Mouse (Mus musculus): ENCODE measurements around the gene Cd53. TPM values are rescaled to one million over a fixed set of nuclear protein-coding genes. Genes with fewer than 3 reads are reported as not detected.

Gene Cd53
- 2.7 and 3.2 TPM in 2 replicates for polyA plus RNA-seq (2012; rRNA removed)

DNA sequence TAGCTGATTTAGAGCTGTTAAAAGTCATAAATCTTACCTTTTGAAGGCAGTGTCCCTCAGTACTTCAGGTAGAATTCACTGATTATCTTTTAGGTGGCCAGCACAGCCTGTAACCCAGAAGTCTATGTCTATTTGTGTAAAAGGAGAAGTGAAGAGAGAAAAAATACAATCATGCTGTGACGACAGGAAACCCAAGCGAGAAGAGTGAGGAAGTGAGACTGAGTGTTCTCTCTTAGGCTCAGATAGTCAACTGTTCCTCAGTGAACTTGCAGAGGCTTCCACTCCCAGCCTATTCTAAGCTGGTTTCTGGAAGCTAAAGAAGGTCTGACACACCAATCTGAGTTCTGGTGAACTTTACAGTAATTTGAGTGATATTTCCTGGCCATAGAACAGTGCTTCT is at the start of gene Cd53:
Gene Cd53 (minus strand): TSS at position 220 of the 400 bp plus-strand sequence.
- TF ChIP-seq POLR2A (IDR thresholded peaks at IDR 0.05; ENCODE audit: low read depth, low read length) (no peak), CTCF (IDR thresholded peaks at IDR 0.05; ENCODE audit: extremely low read depth, insufficient read length, insufficient replicate concordance, low read depth, low read length) (no peak)
- H3K36me3 ChIP-seq (ENCODE audit: control insufficient read depth, insufficient read depth, low read length): no peaks in the 10 kb centered on the region
- no peak within 1 kb of the TSS for H3K4me3 ChIP-seq (ENCODE audit: low read depth, low read length)
- 0 out of 2 replicates have a peak within 1 kb of the TSS, but pooled peaks have one; percentile 1 for H3K27ac ChIP-seq (ENCODE audit: insufficient read depth, low read depth, low read length)
- no peaks in the 10 kb centered on the region for H3K27me3 ChIP-seq (ENCODE audit: control insufficient read depth, insufficient read depth, low read length)
- no peaks in the 10 kb centered on the region for H3K4me1 ChIP-seq (ENCODE audit: control insufficient read depth, insufficient read depth, insufficient read length, low read length)
- WGBS: 73% methylated on average over 2 of the region's 2 CpGs

GRCm38 (mm10) chr3:106832107-106832506 is 42.2 kb upstream of the Cd53 start:
- no peak for TF ChIP-seq CTCF (IDR thresholded peaks at IDR 0.05; ENCODE audit: extremely low read depth, insufficient read length, insufficient replicate concordance, low read depth, low read length)
- no peak for TF ChIP-seq POLR2A (IDR thresholded peaks at IDR 0.05; ENCODE audit: low read depth, low read length)
- WGBS: 54% methylated on average over 1 of the region's 1 CpGs
- Histone ChIP-seq H3K36me3 (ENCODE audit: control insufficient read depth, insufficient read depth, low read length) (no peaks in the 10 kb centered on the region), H3K4me3 (ENCODE audit: low read depth, low read length) (no peak overlapping the region), H3K27me3 (ENCODE audit: control insufficient read depth, insufficient read depth, low read length) (no peaks in the 10 kb centered on the region), H3K4me1 (ENCODE audit: control insufficient read depth, insufficient read depth, insufficient read length, low read length) (no peaks in the 10 kb centered on the region), H3K27ac (ENCODE audit: insufficient read depth, low read depth, low read length) (no peak overlapping the region)

- TF ChIP-seq POLR2A (IDR thresholded peaks at IDR 0.05; ENCODE audit: low read depth, low read length): no peak
- no peak for TF ChIP-seq CTCF (IDR thresholded peaks at IDR 0.05; ENCODE audit: extremely low read depth, insufficient read length, insufficient replicate concordance, low read depth, low read length)
- Histone ChIP-seq H3K27ac (ENCODE audit: insufficient read depth, low read depth, low read length) (no peak within 1 kb of the TSS), H3K27me3 (ENCODE audit: control insufficient read depth, insufficient read depth, low read length) (no peaks in the 10 kb centered on the region), H3K4me1 (ENCODE audit: control insufficient read depth, insufficient read depth, insufficient read length, low read length) (no peaks in the 10 kb centered on the region), H3K4me3 (ENCODE audit: low read depth, low read length) (no peak within 1 kb of the TSS), H3K36me3 (ENCODE audit: control insufficient read depth, insufficient read depth, low read length) (no peaks in the 10 kb centered on the region)
- WGBS: 91% methylated on average over 1 of the region's 1 CpGs
These were observed 36.2 kb upstream of the Cd53 start, which contains the start of gene Olfr266 for GRCm38 (mm10) chr3:106826187-106826586. TSS of gene Olfr266 (minus strand) at chr3:106826287.

DNA sequence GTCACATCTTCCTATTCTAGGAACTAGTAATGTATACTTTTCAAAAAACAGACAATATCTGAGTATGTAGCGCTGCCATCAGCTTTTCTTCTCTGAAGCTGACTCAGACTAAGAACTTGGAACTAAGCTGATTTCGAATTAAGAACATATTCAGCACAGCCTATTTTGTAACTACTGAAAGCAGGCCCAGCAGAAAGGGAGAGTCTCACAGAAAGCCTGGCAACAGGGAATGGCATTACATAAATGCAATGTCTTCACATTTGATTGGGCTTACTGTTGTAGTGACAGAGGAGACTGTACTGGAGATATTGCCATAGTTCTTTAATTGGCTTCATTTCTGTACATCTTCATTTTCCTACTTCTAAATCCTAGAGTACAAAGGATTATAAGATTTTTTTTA is 27.7 kb upstream of the Cd53 start:
- TF ChIP-seq POLR2A (IDR thresholded peaks at IDR 0.05; ENCODE audit: low read depth, low read length) (no peak), CTCF (IDR thresholded peaks at IDR 0.05; ENCODE audit: extremely low read depth, insufficient read length, insufficient replicate concordance, low read depth, low read length) (no peak)
- no peaks in the 10 kb centered on the region for H3K27me3 ChIP-seq (ENCODE audit: control insufficient read depth, insufficient read depth, low read length)
- H3K27ac ChIP-seq (ENCODE audit: insufficient read depth, low read depth, low read length): no peak overlapping the region
- H3K4me1 ChIP-seq (ENCODE audit: control insufficient read depth, insufficient read depth, insufficient read length, low read length): no peaks in the 10 kb centered on the region
- no peaks in the 10 kb centered on the region for H3K36me3 ChIP-seq (ENCODE audit: control insufficient read depth, insufficient read depth, low read length)
- 79% methylated on average over 2 of the region's 2 CpGs for WGBS
- no peak overlapping the region for H3K4me3 ChIP-seq (ENCODE audit: low read depth, low read length)

- 48% methylated on average over 2 of the region's 2 CpGs for WGBS
- TF ChIP-seq CTCF (IDR thresholded peaks at IDR 0.05; ENCODE audit: extremely low read depth, insufficient read length, insufficient replicate concordance, low read depth, low read length) (no peak), POLR2A (IDR thresholded peaks at IDR 0.05; ENCODE audit: low read depth, low read length) (no peak)
- Histone ChIP-seq H3K4me3 (ENCODE audit: low read depth, low read length) (no peak overlapping the region), H3K27me3 (ENCODE audit: control insufficient read depth, insufficient read depth, low read length) (no peaks in the 10 kb centered on the region), H3K36me3 (ENCODE audit: control insufficient read depth, insufficient read depth, low read length) (no peaks in the 10 kb centered on the region), H3K27ac (ENCODE audit: insufficient read depth, low read depth, low read length) (no peak overlapping the region), H3K4me1 (ENCODE audit: control insufficient read depth, insufficient read depth, insufficient read length, low read length) (no peaks in the 10 kb centered on the region)
These were observed 19.2 kb upstream of the Cd53 start for GRCm38 (mm10) chr3:106808972-106809695.

GRCm38 (mm10) chr3:106798079-106798478 is 8.1 kb upstream of the Cd53 start:
- H3K4me1 ChIP-seq (ENCODE audit: control insufficient read depth, insufficient read depth, insufficient read length, low read length): no peaks in the 10 kb centered on the region

GRCm38 (mm10) chr3:106788440-106788887 is 1.5 kb downstream of the Cd53 start:
- Histone ChIP-seq H3K36me3 (ENCODE audit: control insufficient read depth, insufficient read depth, low read length) (no peaks in the 10 kb centered on the region), H3K4me1 (ENCODE audit: control insufficient read depth, insufficient read depth, insufficient read length, low read length) (no peaks in the 10 kb centered on the region), H3K4me3 (ENCODE audit: low read depth, low read length) (no peak overlapping the region), H3K27ac (ENCODE audit: insufficient read depth, low read depth, low read length) (peak overlapping the region; percentile 58), H3K27me3 (ENCODE audit: control insufficient read depth, insufficient read depth, low read length) (no peaks in the 10 kb centered on the region)
- 44% methylated on average over 2 of the region's 2 CpGs for WGBS
- no peak for TF ChIP-seq POLR2A (IDR thresholded peaks at IDR 0.05; ENCODE audit: low read depth, low read length)
- no peak for TF ChIP-seq CTCF (IDR thresholded peaks at IDR 0.05; ENCODE audit: extremely low read depth, insufficient read length, insufficient replicate concordance, low read depth, low read length)

More at GRCm38 (mm10) chr3:106798079-106798478, 8.1 kb upstream of the Cd53 start:
- no peak overlapping the region for H3K4me3 ChIP-seq (ENCODE audit: low read depth, low read length)
- H3K36me3 ChIP-seq (ENCODE audit: control insufficient read depth, insufficient read depth, low read length): no peaks in the 10 kb centered on the region
- H3K27me3 ChIP-seq (ENCODE audit: control insufficient read depth, insufficient read depth, low read length): no peaks in the 10 kb centered on the region
- no peak for TF ChIP-seq POLR2A (IDR thresholded peaks at IDR 0.05; ENCODE audit: low read depth, low read length)
- no peak for TF ChIP-seq CTCF (IDR thresholded peaks at IDR 0.05; ENCODE audit: extremely low read depth, insufficient read length, insufficient replicate concordance, low read depth, low read length)
- H3K27ac ChIP-seq (ENCODE audit: insufficient read depth, low read depth, low read length): no peak overlapping the region

All from small intestine, adult 2 months (tissue).